ENCODE assay signal across 10 mouse cellular contexts in genomic region chr9:46061696-46062425, GRCm38 (mm10). TPM values are rescaled to one million over a fixed set of nuclear protein-coding genes. Genes with fewer than 3 reads are reported as not detected.
DNase-seq lines count a peak whose midpoint lies in the region; ATAC-seq and TF ChIP-seq lines count a peak whose summit lies in the region.
"Had no signal": no experiment of that assay in that cellular context is flagged by ENCODE, and none has a peak within 500 bp of the region (broad histone marks: within the 10 kb centered on the region; RNA-seq: fewer than 3 reads in every experiment).

No protein-coding gene starts in this region.

- peaks cover 30% of the 10 kb centered on the region for H3K4me1 ChIP-seq in liver, postnatal 0 days (ENCODE audit: insufficient read depth)
- H3K4me1 ChIP-seq in liver, embryonic 12.5 days: peaks cover 30% of the 10 kb centered on the region
- H3K4me1 ChIP-seq: midbrain, embryonic 12.5 days had no signal

- peak; percentile 83 for ATAC-seq in liver, postnatal 0 days
- ATAC-seq in liver, embryonic 12.5 days: no peak

- peak overlapping the region; percentile 18; the same call in 1 of the 2 replicates for H3K4me2 ChIP-seq in liver, postnatal 0 days (ENCODE audit: low read depth, low read length)
- no peak overlapping the region for H3K4me2 ChIP-seq in liver, embryonic 12.5 days
- H3K4me2 ChIP-seq in myocyte (ENCODE audit: low read depth): no peak overlapping the region
- H3K4me2 ChIP-seq: heart, embryonic 15.5 days; midbrain, embryonic 12.5 days had no signal

- TF ChIP-seq EP300 in liver, postnatal 0 days (IDR thresholded peaks at IDR 0.05; ENCODE audit: low read depth): no peak

- peak; percentile 51 for DNase-seq in adrenal gland, adult 8-10 months
- no peak for DNase-seq in adrenal gland, adult 18-20 months (ENCODE audit: low spot score in 2 of 2)
- peak; percentile 35 for DNase-seq in liver, postnatal 0 days
- DNase-seq in kidney, adult 8-10 months: peak; percentile 38 to 45
- no peak for DNase-seq in spleen, adult 18-20 months
- DNase-seq in spleen, postnatal 10 days (ENCODE audit: low spot score in 2 of 2): no peak

- H3K27me3 ChIP-seq in liver, postnatal 0 days (ENCODE audit: insufficient read depth, low read length): no peaks in the 10 kb centered on the region
- H3K27me3 ChIP-seq in liver, embryonic 12.5 days (replicated peaks): no peaks in the 10 kb centered on the region
- H3K27me3 ChIP-seq in myocyte (ENCODE audit: control insufficient read depth, insufficient read depth, insufficient read length): no peaks in the 10 kb centered on the region
- H3K27me3 ChIP-seq: heart, embryonic 15.5 days; midbrain, embryonic 12.5 days had no signal

- TF ChIP-seq CTCF in liver, postnatal 0 days (IDR thresholded peaks at IDR 0.05; ENCODE audit: low read depth): no peak

- no peak overlapping the region for H3K9ac ChIP-seq in liver, postnatal 0 days (replicated peaks)
- no peak overlapping the region for H3K9ac ChIP-seq in liver, embryonic 12.5 days
- H3K9ac ChIP-seq: heart, embryonic 15.5 days; midbrain, embryonic 12.5 days had no signal

- no peaks in the 10 kb centered on the region for H3K36me3 ChIP-seq in liver, postnatal 0 days (replicated peaks; ENCODE audit: insufficient read depth, low read length)
- no peaks in the 10 kb centered on the region for H3K36me3 ChIP-seq in liver, embryonic 12.5 days
- H3K36me3 ChIP-seq in myocyte (ENCODE audit: control insufficient read depth, insufficient read depth): no peaks in the 10 kb centered on the region
- H3K36me3 ChIP-seq: heart, embryonic 15.5 days; midbrain, embryonic 12.5 days had no signal

- peak overlapping the region; percentile 76 for H3K27ac ChIP-seq in liver, postnatal 0 days (ENCODE audit: low read depth)
- no peak overlapping the region for H3K27ac ChIP-seq in liver, embryonic 12.5 days
- H3K27ac ChIP-seq: heart, embryonic 15.5 days; midbrain, embryonic 12.5 days had no signal

- TF ChIP-seq POLR2A in myocyte (IDR thresholded peaks at IDR 0.05; ENCODE audit: insufficient read length, low read depth): no peak

- peaks cover 39% of the 10 kb centered on the region for H3K79me2 ChIP-seq in myocyte (ENCODE audit: control insufficient read depth, insufficient read depth)

- H3K4me3 ChIP-seq in liver, postnatal 0 days (ENCODE audit: low read depth, low read length): no peak overlapping the region
- H3K4me3 ChIP-seq in liver, embryonic 12.5 days: no peak overlapping the region
- no peak overlapping the region for H3K4me3 ChIP-seq in myocyte
- H3K4me3 ChIP-seq: heart, embryonic 15.5 days; midbrain, embryonic 12.5 days had no signal

- H3K9me3 ChIP-seq in liver, postnatal 0 days (ENCODE audit: low read length): no peaks in the 10 kb centered on the region
- no peaks in the 10 kb centered on the region for H3K9me3 ChIP-seq in liver, embryonic 12.5 days (replicated peaks)
- H3K9me3 ChIP-seq: heart, embryonic 15.5 days; midbrain, embryonic 12.5 days had no signal

- WGBS in liver, postnatal 0 days (ENCODE audit: insufficient replicate concordance): 55% methylated on average over 9 of the region's 9 CpGs
- WGBS in liver, embryonic 12.5 days (ENCODE audit: insufficient replicate concordance): 67% methylated on average over 9 of the region's 9 CpGs

- no peak overlapping the region for H3ac ChIP-seq in myocyte (ENCODE audit: control insufficient read depth, insufficient read length)

TF ChIP-seq in myocyte, 11 proteins besides CTCF, POLR2A, EP300 and RAD21:
- no peak for TF ChIP-seq POLR2AphosphoS2 (IDR thresholded peaks at IDR 0.05; ENCODE audit: insufficient read length, low read depth)
- peak; percentile 54; the same call in 1 of the 2 replicates for TF ChIP-seq CEBPB (IDR thresholded peaks at IDR 0.05; ENCODE audit: insufficient read depth, poor library complexity, severe bottlenecking)
- no peak for TF ChIP-seq MYOD1 (IDR thresholded peaks at IDR 0.05; ENCODE audit: control insufficient read depth in 1 of 3, insufficient read length in 2 of 3, low read depth in 2 of 3)

RNA-seq across cellular contexts. Expression of gene Sik3, which starts 49.2 kb away (rescaled TPM):
- total RNA-seq in adrenal gland, adult 8-10 months (2022): 10 to 100 TPM; 66.2 to 77.3 (median 70.0) TPM
- 10 to 100 TPM; 63.2 to 88.3 TPM for total RNA-seq in adrenal gland, adult 18-20 months (2021)
- 5.0 TPM in 2 replicates for polyA plus RNA-seq in liver, postnatal 0 days (2015; fragmentation: Nextera tagmentation; extraction: Ambion mirVana)
- 6.8 and 7.1 TPM in 2 replicates for polyA plus RNA-seq in liver, embryonic 12.5 days (2016; fragmentation: Nextera tagmentation; extraction: Ambion mirVana)
- 29.4 TPM for polyA plus RNA-seq in myocyte (2012; fragmentation: generic; extraction: Trizol)

RNA-seq across cellular contexts. Expression of gene Pafah1b2, which starts 49.4 kb away (rescaled TPM):
- total RNA-seq in adrenal gland, adult 8-10 months (2022): 100 to 1,000 TPM; 154 to 180 (median 171) TPM
- 100 to 1,000 TPM; 149 to 164 TPM for total RNA-seq in adrenal gland, adult 18-20 months (2021)
- polyA plus RNA-seq in liver, postnatal 0 days (2015; fragmentation: Nextera tagmentation; extraction: Ambion mirVana): 35.8 and 42.6 TPM in 2 replicates
- 118 and 125 TPM in 2 replicates for polyA plus RNA-seq in liver, embryonic 12.5 days (2016; fragmentation: Nextera tagmentation; extraction: Ambion mirVana)
- 86.8 TPM for polyA plus RNA-seq in myocyte (2012; fragmentation: generic; extraction: Trizol)

Comparison
In these comparisons a context has a peak if more than half of its experiments do, and no peak if none do; other contexts are left out.
1. DNase-seq: peak in adrenal gland, adult 8-10 months (single experiment), liver, postnatal 0 days (single experiment) and kidney, adult 8-10 months (2 of 2); none in adrenal gland, adult 18-20 months (0 of 2), spleen, adult 18-20 months (0 of 2) and spleen, postnatal 10 days (0 of 2).